Mouse (Mus musculus) Patski (cell line): ENCODE measurements around the gene Per1. TPM values are rescaled to one million over a fixed set of nuclear protein-coding genes. Genes with fewer than 3 reads are reported as not detected.

ENCODE experiments used
- ATAC-seq: fragments of 100-300 bp; one replicate; pipeline ENCODE4 v1.8.0; 2021
- CTCF ChIA-PET: fragments of 350-600 bp; sonication (Branson Sonifier 250); formaldehyde crosslinking; loops from one replicate; lab custom pipeline; 2022; ENCODE audit warnings: inconsistent platforms; lab: Charles Lee
- POLR2A ChIA-PET: fragments of 350-600 bp; sonication (Branson Sonifier 250); formaldehyde crosslinking; loops from one replicate; lab custom pipeline; 2022; ENCODE audit warnings: antibody characterized with exemption, inconsistent platforms; lab: Charles Lee
- DNase-seq: peaks from one replicate; pipeline ENCODE4 v3.0.0-alpha.2; 2011; ENCODE audit warnings: low read depth, low spot score
- H3K27me3 ChIP-seq: fragments of 371-371 bp; one replicate; pipeline ENCODE4 v1.5.1; 2021
- CTCF ChIP-seq: fragments of 100-300 bp; IDR thresholded peaks from one replicate; pipeline ENCODE4 v1.5.1; 2021
- in situ Hi-C: fragments of 300-500 bp; cut with MboI; formaldehyde crosslinking; loops from 3 replicates; pipeline ENCODE4 v1.11.1; 2018; ENCODE audit warnings: low pct_unique_long_range_greater_than_20kb, mixed read lengths
- polyA plus RNA-seq: library from polyadenylated mRNA; unstranded; gene quantifications from one replicate; pipeline ENCODE4 v1.2.3, GENCODE M21; 2021

The Per1 gene
- polyA plus RNA-seq, 1 experiment from 2014 or later = 10.8 TPM

GRCm38 (mm10) chr11:69123056-69123692 lies 28.2 kb downstream of the Per1 start:
- DNase-seq (no peak), ATAC-seq (no peak)
- ChIA-PET POLR2A (interaction anchor here (0.6 to 3.5 kb wide), 8 partner anchors 27 to 81 kb away, joined by 3 to 20 read pairs (median 6); no protein-coding TSS in a partner anchor), CTCF (interaction anchor here (0.7 to 6.2 kb wide), 13 partner anchors 7 to 82 kb away, joined by 3 to 78 read pairs (median 4); no protein-coding TSS in a partner anchor)
- no peaks in the 10 kb centered on the region for H3K27me3 ChIP-seq
- in situ Hi-C loops = loop anchor here (5.0 kb wide), 1 partner anchor 56 kb away; no protein-coding TSS in a partner anchor
- no peak for TF ChIP-seq CTCF

- no peak for ATAC-seq
- DNase-seq = no peak
- in situ Hi-C loops = loop anchor here (5.0 kb wide), 1 partner anchor 57 kb away; no protein-coding TSS in a partner anchor
- POLR2A ChIA-PET = interaction anchor here (0.6 to 3.5 kb wide), 6 partner anchors 27 to 82 kb away, joined by 3 to 20 read pairs (median 4); partner anchors contain the start of gene Borcs6
- TF ChIP-seq CTCF = no peak
- no peaks in the 10 kb centered on the region for H3K27me3 ChIP-seq
- CTCF ChIA-PET = interaction anchor here (0.6 to 6.2 kb wide), 12 partner anchors 8 to 63 kb away, joined by 3 to 78 read pairs (median 4); no protein-coding TSS in a partner anchor
These were observed 28.9 kb downstream of the Per1 start for GRCm38 (mm10) chr11:69123693-69124497.

- H3K27me3 ChIP-seq = no peaks in the 10 kb centered on the region
- TF ChIP-seq CTCF = no peak
- in situ Hi-C loops = loop anchor here (5.0 kb wide), 1 partner anchor 57 kb away; no protein-coding TSS in a partner anchor
- ATAC-seq = no peak
- ChIA-PET POLR2A (interaction anchor here (1.1 to 3.5 kb wide), 3 partner anchors 55 to 83 kb away, joined by 3 to 20 read pairs (median 5); no protein-coding TSS in a partner anchor), CTCF (interaction anchor here (0.7 to 6.2 kb wide), 3 partner anchors 48 to 119 kb away, joined by 3 to 78 read pairs (median 5); no protein-coding TSS in a partner anchor)
- no peak for DNase-seq
These were observed 29.5 kb downstream of the Per1 start for GRCm38 (mm10) chr11:69124498-69124847.

GRCm38 (mm10) chr11:69125041-69125851 lies 30.2 kb downstream of the Per1 start:
- no peaks in the 10 kb centered on the region for H3K27me3 ChIP-seq
- peak; percentile 40 for ATAC-seq
- in situ Hi-C loops = loop anchor here (5.0 kb wide), 1 partner anchor 117 kb away; no protein-coding TSS in a partner anchor
- POLR2A ChIA-PET = interaction anchor here (0.7 kb wide), 1 partner anchor 51 kb away, joined by 4 read pairs; no protein-coding TSS in a partner anchor
- no peak for TF ChIP-seq CTCF
- CTCF ChIA-PET = interaction anchor here (0.7 to 6.2 kb wide), 3 partner anchors 49 to 118 kb away, joined by 3 to 78 read pairs (median 5); no protein-coding TSS in a partner anchor
- DNase-seq = peak; percentile 76

GRCm38 (mm10) chr11:69125852-69125918 lies 30.7 kb downstream of the Per1 start, which contains the start of gene Aloxe3:
TSS of gene Aloxe3 (plus strand) at chr11:69125896.
- POLR2A ChIA-PET = no interaction called here
- no peaks in the 10 kb centered on the region for H3K27me3 ChIP-seq
- ATAC-seq = no peak
- CTCF ChIA-PET = interaction anchor here (6.2 kb wide), 1 partner anchor 61 kb away, joined by 78 read pairs; no protein-coding TSS in a partner anchor
- no peak for TF ChIP-seq CTCF
- in situ Hi-C loops = loop anchor here (5.0 kb wide), 1 partner anchor 117 kb away; no protein-coding TSS in a partner anchor
- DNase-seq = no peak

GRCm38 (mm10) chr11:69125919-69126705 lies 31.1 kb downstream of the Per1 start:
- DNase-seq (no peak), ATAC-seq (no peak)
- in situ Hi-C loops = loop anchor here (5.0 kb wide), 1 partner anchor 116 kb away; no protein-coding TSS in a partner anchor
- no peak for TF ChIP-seq CTCF
- POLR2A ChIA-PET = no interaction called here
- CTCF ChIA-PET = interaction anchor here (6.2 kb wide), 1 partner anchor 61 kb away, joined by 78 read pairs; no protein-coding TSS in a partner anchor
- no peaks in the 10 kb centered on the region for H3K27me3 ChIP-seq

- ChIA-PET POLR2A (no interaction called here), CTCF (no interaction called here)
- DNase-seq (no peak), ATAC-seq (no peak)
- in situ Hi-C loops = loop anchor here (5.0 kb wide), 1 partner anchor 116 kb away; no protein-coding TSS in a partner anchor
- no peak for TF ChIP-seq CTCF
- H3K27me3 ChIP-seq = no peaks in the 10 kb centered on the region
These were observed 31.7 kb downstream of the Per1 start for GRCm38 (mm10) chr11:69126706-69127095.

GRCm38 (mm10) chr11:69128426-69129122 lies 33.6 kb downstream of the Per1 start:
- ATAC-seq (no peak), DNase-seq (no peak)
- H3K27me3 ChIP-seq = no peaks in the 10 kb centered on the region
- TF ChIP-seq CTCF = no peak
- ChIA-PET CTCF (no interaction called here), POLR2A (no interaction called here)
- in situ Hi-C loops = loop anchor here (5.0 kb wide), 1 partner anchor 114 kb away; no protein-coding TSS in a partner anchor

GRCm38 (mm10) chr11:69133566-69133922 lies 38.5 kb downstream of the Per1 start:
- CTCF ChIA-PET = no interaction called here
- no peak for DNase-seq
- TF ChIP-seq CTCF = no peak
- ATAC-seq = no peak
- no peaks in the 10 kb centered on the region for H3K27me3 ChIP-seq
- POLR2A ChIA-PET = no interaction called here
- in situ Hi-C loops = no loop called here
